Comparison of ENCODE assay signal across 9 mouse cellular contexts in genomic region chr2:127757171-127757570, GRCm38 (mm10). TPM values are rescaled to one million over a fixed set of nuclear protein-coding genes. Genes with fewer than 3 reads are reported as not detected.
A peak's percentile ranks its signal among the peaks of the same experiment; 100 is the strongest.
DNase-seq lines count a peak whose midpoint lies in the region; ATAC-seq lines count a peak whose summit lies in the region.
"Had no signal": no experiment of that assay in that cellular context is flagged by ENCODE, and none has a peak within 500 bp of the region (broad histone marks: within the 10 kb centered on the region; RNA-seq: fewer than 3 reads in every experiment).

No protein-coding gene starts in this region.

- no peak overlapping the region for H3K27ac ChIP-seq in forebrain, embryonic 11.5 days (ENCODE audit: low read depth, low read length)
- no peak overlapping the region for H3K27ac ChIP-seq in forebrain, embryonic 10.5 days
- no peak overlapping the region for H3K27ac ChIP-seq in heart, embryonic 13.5 days (replicated peaks)

- H3K9ac ChIP-seq in forebrain, embryonic 11.5 days (ENCODE audit: low read length), result peak overlapping the region; percentile 8; the same call in 1 of the 2 replicates
- H3K9ac ChIP-seq in heart, embryonic 13.5 days, result peak overlapping the region; percentile 53

- 0 out of 2 replicates have a peak, but pooled peaks have one; percentile 46 for ATAC-seq in forebrain, embryonic 11.5 days (replicated peaks; ENCODE audit: low FRiP score)
- no peak for ATAC-seq in heart, embryonic 13.5 days (ENCODE audit: extremely low read depth, insufficient number of reproducible peaks, low FRiP score, low TSS enrichment)
- no peak for ATAC-seq in megakaryocyte, adult 5-6 weeks (ENCODE audit: poor library complexity, severe bottlenecking)

- 51% methylated on average over 8 of the region's 8 CpGs for WGBS in forebrain, embryonic 11.5 days
- WGBS in forebrain, embryonic 10.5 days, result 68% methylated on average over 8 of the region's 8 CpGs
- WGBS in heart, embryonic 13.5 days, result 14% methylated on average over 8 of the region's 8 CpGs

- DNase-seq in forebrain, embryonic 11.5 days (ENCODE audit: low spot score), result no peak
- DNase-seq in forebrain, embryonic 10.5 days (ENCODE audit: extremely low spot score, low spot score), result no peak
- peak; percentile 83 to 94 for DNase-seq in cerebellum, adult 18-20 months
- DNase-seq in mesoderm, embryonic 11.5 days (ENCODE audit: low read depth, low spot score), result peak; percentile 25
- DNase-seq in MN1 (ENCODE audit: low spot score), result no peak
- no peak for DNase-seq in thymus, postnatal 10 days (ENCODE audit: low spot score in 2 of 2)

- no peaks in the 10 kb centered on the region for H3K27me3 ChIP-seq in forebrain, embryonic 11.5 days (ENCODE audit: control insufficient read depth, insufficient read depth, low read length)
- H3K27me3 ChIP-seq in forebrain, embryonic 10.5 days (ENCODE audit: poor library complexity, severe bottlenecking), result no peaks in the 10 kb centered on the region
- no peaks in the 10 kb centered on the region for H3K27me3 ChIP-seq in heart, embryonic 13.5 days (replicated peaks)

- no peaks in the 10 kb centered on the region for H3K4me1 ChIP-seq in forebrain, embryonic 11.5 days (replicated peaks; ENCODE audit: control insufficient read depth, insufficient read depth, low read length)
- H3K4me1 ChIP-seq in forebrain, embryonic 10.5 days, result no peaks in the 10 kb centered on the region
- H3K4me1 ChIP-seq in heart, embryonic 13.5 days, result peaks cover 27% of the 10 kb centered on the region

- no peaks in the 10 kb centered on the region for H3K36me3 ChIP-seq in forebrain, embryonic 11.5 days (ENCODE audit: control insufficient read depth, insufficient read depth, low read length)
- peaks cover 80% of the 10 kb centered on the region for H3K36me3 ChIP-seq in forebrain, embryonic 10.5 days (replicated peaks)
- peaks cover 15% of the 10 kb centered on the region for H3K36me3 ChIP-seq in heart, embryonic 13.5 days

- H3K9me3 ChIP-seq in forebrain, embryonic 11.5 days (ENCODE audit: control insufficient read depth, low read length), result no peaks in the 10 kb centered on the region
- no peaks in the 10 kb centered on the region for H3K9me3 ChIP-seq in forebrain, embryonic 10.5 days
- no peaks in the 10 kb centered on the region for H3K9me3 ChIP-seq in heart, embryonic 13.5 days

- no peak overlapping the region for H3K4me3 ChIP-seq in forebrain, embryonic 11.5 days (ENCODE audit: low read depth, low read length)
- H3K4me3 ChIP-seq in forebrain, embryonic 10.5 days, result no peak overlapping the region
- no peak overlapping the region for H3K4me3 ChIP-seq in heart, embryonic 13.5 days

- no peak overlapping the region for H3K4me2 ChIP-seq in forebrain, embryonic 11.5 days (ENCODE audit: low read depth, low read length, severe bottlenecking)
- H3K4me2 ChIP-seq in heart, embryonic 13.5 days, result peak overlapping the region; percentile 41

RNA-seq across cellular contexts. Expression of gene Mall, which starts 27.4 kb away (rescaled TPM):
- 1.1 and 1.2 TPM in 2 replicates for polyA plus RNA-seq in forebrain, embryonic 11.5 days (2014; fragmentation: Nextera tagmentation; extraction: Ambion mirVana)
- polyA plus RNA-seq in forebrain, embryonic 10.5 days (2016; fragmentation: Nextera tagmentation; extraction: Ambion mirVana), result 0.34 and 0.36 TPM in 2 replicates
- 5.4 and 5.9 TPM in 2 replicates for polyA plus RNA-seq in heart, embryonic 13.5 days (2015; fragmentation: Nextera tagmentation; extraction: Ambion mirVana)
- total RNA-seq in megakaryocyte, adult 5-6 weeks (2015), result not detected in 2 replicates
- not detected in 2 replicates for total RNA-seq in megakaryocyte, adult 5-6 weeks (2017)
- total RNA-seq: hematopoietic stem cell, adult 5-6 weeks had no signal

RNA-seq across cellular contexts. Expression of gene Nphp1, which starts 31.5 kb away (rescaled TPM):
- 34.1 and 36.0 TPM in 2 replicates for polyA plus RNA-seq in forebrain, embryonic 11.5 days (2014; fragmentation: Nextera tagmentation; extraction: Ambion mirVana)
- polyA plus RNA-seq in forebrain, embryonic 10.5 days (2016; fragmentation: Nextera tagmentation; extraction: Ambion mirVana), result 45.8 and 48.6 TPM in 2 replicates
- 14.9 and 16.4 TPM in 2 replicates for polyA plus RNA-seq in heart, embryonic 13.5 days (2015; fragmentation: Nextera tagmentation; extraction: Ambion mirVana)
- 0.84 and 2.1 TPM in 2 replicates for total RNA-seq in megakaryocyte, adult 5-6 weeks (2015)
- total RNA-seq in megakaryocyte, adult 5-6 weeks (2017), result 0.24 and 1.7 TPM in 2 replicates

RNA-seq across cellular contexts. Expression of gene Mtln, which starts 35.1 kb away (rescaled TPM):
- polyA plus RNA-seq in forebrain, embryonic 11.5 days (2014; fragmentation: Nextera tagmentation; extraction: Ambion mirVana), result 30.2 and 34.7 TPM in 2 replicates
- polyA plus RNA-seq in forebrain, embryonic 10.5 days (2016; fragmentation: Nextera tagmentation; extraction: Ambion mirVana), result 26.0 and 30.5 TPM in 2 replicates
- polyA plus RNA-seq in heart, embryonic 13.5 days (2015; fragmentation: Nextera tagmentation; extraction: Ambion mirVana), result 43.2 and 45.1 TPM in 2 replicates
- total RNA-seq in megakaryocyte, adult 5-6 weeks (2015), result 8.0 and 9.0 TPM in 2 replicates
- 11.8 and 28.5 TPM in 2 replicates for total RNA-seq in megakaryocyte, adult 5-6 weeks (2017)

Comparison
In these comparisons a context has a peak if more than half of its experiments do, and no peak if none do; other contexts are left out.
1. DNase-seq: peak in cerebellum, adult 18-20 months (2 of 2) and mesoderm, embryonic 11.5 days (single experiment); none in forebrain, embryonic 11.5 days (single experiment), forebrain, embryonic 10.5 days (single experiment), MN1 (single experiment) and thymus, postnatal 10 days (0 of 2).